In the genomic region with DNA sequence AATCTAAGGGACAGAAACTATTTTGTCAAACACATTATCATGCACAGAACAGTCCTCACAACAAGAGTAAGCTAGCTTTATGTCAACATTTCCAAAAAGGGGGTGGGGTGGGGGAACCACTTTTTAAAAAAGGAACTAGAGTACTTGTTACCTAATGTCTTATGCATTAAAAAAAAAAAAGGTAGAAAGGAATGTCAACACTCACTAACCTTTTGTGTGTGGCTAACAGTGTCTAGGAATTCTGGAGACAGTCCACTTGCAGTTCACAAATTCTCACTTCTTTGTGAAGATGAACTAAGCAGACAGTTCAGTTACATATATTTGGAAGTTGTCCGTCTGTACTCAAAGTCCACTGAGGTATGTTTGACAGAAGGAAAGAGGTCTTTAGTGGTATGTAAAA, we compare ENCODE assay signal across 7 mouse cellular contexts. TPM values are rescaled to one million over a fixed set of nuclear protein-coding genes. Genes with fewer than 3 reads are reported as not detected.
DNase-seq lines count a peak whose midpoint lies in the region; ATAC-seq and TF ChIP-seq lines count a peak whose summit lies in the region.

No protein-coding gene starts in this region.

- peaks cover 8% of the 10 kb centered on the region; the same call in 1 of the 2 replicates for H3K27me3 ChIP-seq in hindbrain, embryonic 12.5 days
- H3K27me3 ChIP-seq in hindbrain, embryonic 11.5 days (ENCODE audit: control insufficient read depth, insufficient read depth, low read length): no peaks in the 10 kb centered on the region
- peaks cover 9% of the 10 kb centered on the region; the same call in 1 of the 2 replicates for H3K27me3 ChIP-seq in midbrain, embryonic 15.5 days (replicated peaks)
- H3K27me3 ChIP-seq in midbrain, postnatal 0 days (ENCODE audit: insufficient read depth, low read length): peaks cover 3% of the 10 kb centered on the region; the same call in 1 of the 2 replicates
- H3K27me3 ChIP-seq in liver, embryonic 15.5 days: no peaks in the 10 kb centered on the region

- peak overlapping the region; percentile 88; the same call in 1 of the 2 replicates for H3K4me2 ChIP-seq in hindbrain, embryonic 12.5 days (replicated peaks)
- H3K4me2 ChIP-seq in hindbrain, embryonic 11.5 days (replicated peaks; ENCODE audit: low read depth, low read length): no peak overlapping the region
- peak overlapping the region; percentile 84; the same call in 1 of the 2 replicates for H3K4me2 ChIP-seq in midbrain, embryonic 15.5 days
- H3K4me2 ChIP-seq in midbrain, postnatal 0 days (ENCODE audit: low read depth, low read length, poor library complexity, severe bottlenecking): no peak overlapping the region
- peak overlapping the region; percentile 98 for H3K4me2 ChIP-seq in liver, embryonic 15.5 days

- no peak for ATAC-seq in hindbrain, embryonic 12.5 days (ENCODE audit: low FRiP score)
- ATAC-seq in hindbrain, embryonic 11.5 days (ENCODE audit: low FRiP score): no peak
- no peak for ATAC-seq in midbrain, embryonic 15.5 days (replicated peaks)
- no peak for ATAC-seq in midbrain, postnatal 0 days (ENCODE audit: low FRiP score)
- ATAC-seq in liver, embryonic 15.5 days (ENCODE audit: insufficient read depth): no peak

- no peak overlapping the region for H3K27ac ChIP-seq in hindbrain, embryonic 12.5 days
- no peak overlapping the region for H3K27ac ChIP-seq in hindbrain, embryonic 11.5 days (ENCODE audit: low read depth, low read length)
- H3K27ac ChIP-seq in midbrain, embryonic 15.5 days: no peak overlapping the region
- no peak overlapping the region for H3K27ac ChIP-seq in midbrain, postnatal 0 days (ENCODE audit: low read depth, low read length)
- H3K27ac ChIP-seq in liver, embryonic 15.5 days (replicated peaks): no peak overlapping the region

- H3K4me1 ChIP-seq in hindbrain, embryonic 12.5 days: peaks cover 8% of the 10 kb centered on the region; the same call in 1 of the 2 replicates
- H3K4me1 ChIP-seq in hindbrain, embryonic 11.5 days (replicated peaks; ENCODE audit: control insufficient read depth, insufficient read depth, low read length): no peaks in the 10 kb centered on the region
- peaks cover 9% of the 10 kb centered on the region for H3K4me1 ChIP-seq in midbrain, embryonic 15.5 days
- no peaks in the 10 kb centered on the region for H3K4me1 ChIP-seq in midbrain, postnatal 0 days (ENCODE audit: insufficient read depth, low read length)
- H3K4me1 ChIP-seq in liver, embryonic 15.5 days (replicated peaks): peaks cover 14% of the 10 kb centered on the region

- TF ChIP-seq CTCF in midbrain, postnatal 0 days (IDR thresholded peaks at IDR 0.05): no peak

- no peaks in the 10 kb centered on the region for H3K36me3 ChIP-seq in hindbrain, embryonic 12.5 days
- no peaks in the 10 kb centered on the region for H3K36me3 ChIP-seq in hindbrain, embryonic 11.5 days (ENCODE audit: control insufficient read depth, insufficient read depth, low read length)
- H3K36me3 ChIP-seq in midbrain, embryonic 15.5 days (replicated peaks): no peaks in the 10 kb centered on the region
- H3K36me3 ChIP-seq in midbrain, postnatal 0 days (ENCODE audit: insufficient read depth, low read length): no peaks in the 10 kb centered on the region
- H3K36me3 ChIP-seq in liver, embryonic 15.5 days (replicated peaks): no peaks in the 10 kb centered on the region

- no peak for DNase-seq in hindbrain, embryonic 11.5 days (ENCODE audit: low spot score)
- DNase-seq in midbrain, postnatal 0 days (ENCODE audit: low spot score): no peak
- no peak for DNase-seq in layer of hippocampus, postnatal 36 days
- DNase-seq in urinary bladder, adult 18-20 months (ENCODE audit: low spot score in 2 of 2): no peak

- H3K9me3 ChIP-seq in hindbrain, embryonic 12.5 days (replicated peaks): no peaks in the 10 kb centered on the region
- no peaks in the 10 kb centered on the region for H3K9me3 ChIP-seq in hindbrain, embryonic 11.5 days (ENCODE audit: control insufficient read depth, low read length)
- no peaks in the 10 kb centered on the region for H3K9me3 ChIP-seq in midbrain, embryonic 15.5 days
- H3K9me3 ChIP-seq in midbrain, postnatal 0 days (ENCODE audit: low read length): no peaks in the 10 kb centered on the region
- H3K9me3 ChIP-seq in liver, embryonic 15.5 days (replicated peaks): no peaks in the 10 kb centered on the region

- WGBS in hindbrain, embryonic 12.5 days: 63% methylated on average over 1 of the region's 1 CpGs
- 38% methylated on average over 1 of the region's 1 CpGs for WGBS in hindbrain, embryonic 11.5 days
- WGBS in midbrain, embryonic 15.5 days: 36% methylated on average over 1 of the region's 1 CpGs
- 48% methylated on average over 1 of the region's 1 CpGs for WGBS in midbrain, postnatal 0 days
- WGBS in liver, embryonic 15.5 days (ENCODE audit: insufficient replicate concordance): 51% methylated on average over 1 of the region's 1 CpGs

- H3K9ac ChIP-seq in hindbrain, embryonic 12.5 days: no peak overlapping the region
- H3K9ac ChIP-seq in hindbrain, embryonic 11.5 days (ENCODE audit: low read depth, low read length): no peak overlapping the region
- no peak overlapping the region for H3K9ac ChIP-seq in midbrain, embryonic 15.5 days
- no peak overlapping the region for H3K9ac ChIP-seq in midbrain, postnatal 0 days (replicated peaks; ENCODE audit: low read length, poor library complexity, severe bottlenecking)
- H3K9ac ChIP-seq in liver, embryonic 15.5 days: no peak overlapping the region

- no peak overlapping the region for H3K4me3 ChIP-seq in hindbrain, embryonic 12.5 days
- H3K4me3 ChIP-seq in hindbrain, embryonic 11.5 days (ENCODE audit: low read depth, low read length): no peak overlapping the region
- H3K4me3 ChIP-seq in midbrain, embryonic 15.5 days: no peak overlapping the region
- no peak overlapping the region for H3K4me3 ChIP-seq in midbrain, postnatal 0 days (ENCODE audit: low read depth, low read length)
- peak overlapping the region; percentile 87; the same call in 1 of the 2 replicates for H3K4me3 ChIP-seq in liver, embryonic 15.5 days (replicated peaks)

RNA-seq across cellular contexts. Expression of gene Mpp5, which starts 1.3 kb away (rescaled TPM):
- polyA plus RNA-seq in hindbrain, embryonic 12.5 days (2016; fragmentation: Nextera tagmentation; extraction: Ambion mirVana): 26.2 and 28.5 TPM in 2 replicates
- polyA plus RNA-seq in hindbrain, embryonic 11.5 days (2014; fragmentation: Nextera tagmentation; extraction: Ambion mirVana): 26.9 and 32.3 TPM in 2 replicates
- 11.8 and 14.8 TPM in 2 replicates for polyA plus RNA-seq in midbrain, embryonic 15.5 days (2015; fragmentation: Nextera tagmentation; extraction: Ambion mirVana)
- 14.8 and 20.3 TPM in 2 replicates for total RNA-seq in midbrain, postnatal 0 days (2014; rRNA removed)
- 11.5 and 12.2 TPM in 2 replicates for polyA plus RNA-seq in midbrain, postnatal 0 days (2015; fragmentation: Nextera tagmentation; extraction: Ambion mirVana)
- 6.9 and 7.9 TPM in 2 replicates for polyA plus RNA-seq in liver, embryonic 15.5 days (2015; fragmentation: Nextera tagmentation; extraction: Ambion mirVana)
- total RNA-seq in layer of hippocampus, postnatal 36 days (2021): 10 to 100 TPM; 35.6 to 38.6 TPM

RNA-seq across cellular contexts. Expression of gene Fam71d, which starts 56.1 kb away (rescaled TPM):
- polyA plus RNA-seq in hindbrain, embryonic 12.5 days (2016; fragmentation: Nextera tagmentation; extraction: Ambion mirVana): 0.26 TPM in 1 of 2 replicates, not detected in the other
- polyA plus RNA-seq in hindbrain, embryonic 11.5 days (2014; fragmentation: Nextera tagmentation; extraction: Ambion mirVana): 0.19 TPM in 1 of 2 replicates, not detected in the other
- polyA plus RNA-seq in midbrain, embryonic 15.5 days (2015; fragmentation: Nextera tagmentation; extraction: Ambion mirVana): 0.64 and 1.1 TPM in 2 replicates
- 0.38 and 0.85 TPM in 2 replicates for total RNA-seq in midbrain, postnatal 0 days (2014; rRNA removed)
- 0.10 and 0.59 TPM in 2 replicates for polyA plus RNA-seq in midbrain, postnatal 0 days (2015; fragmentation: Nextera tagmentation; extraction: Ambion mirVana)
- not detected in 2 replicates for polyA plus RNA-seq in liver, embryonic 15.5 days (2015; fragmentation: Nextera tagmentation; extraction: Ambion mirVana)
- 1 to 10 TPM; 1.2 to 2.7 TPM for total RNA-seq in layer of hippocampus, postnatal 36 days (2021)

Comparison
In these comparisons a context has a peak if more than half of its experiments do, and no peak if none do; other contexts are left out.
1. H3K4me2 ChIP-seq: peak in hindbrain, embryonic 12.5 days (single experiment), midbrain, embryonic 15.5 days (single experiment) and liver, embryonic 15.5 days (single experiment); none in hindbrain, embryonic 11.5 days (single experiment) and midbrain, postnatal 0 days (single experiment).